Mouse (Mus musculus) kidney, embryonic 16.5 days (tissue): ENCODE results near the gene Itpr2. TPM values are rescaled to one million over a fixed set of nuclear protein-coding genes. Genes with fewer than 3 reads are reported as not detected.

Experiments
- ATAC-seq: fragments of 200-750 bp; cut with Nextera tagmentation; 2 replicates; pipeline ENCODE4 v1.8.0; 2017; ENCODE audit warnings: moderate TSS enrichment; ENCODE audit not compliant: low FRiP score, low TSS enrichment
- H3K27ac ChIP-seq: fragments of 300-500 bp; sonication (generic); 2 replicates; pipeline ENCODE4 v1.5.1; 2014; ENCODE audit warnings: low read length
- H3K27me3 ChIP-seq: fragments of 300-500 bp; sonication (generic); 2 replicates; pipeline ENCODE4 v1.6.1; 2014; ENCODE audit warnings: low read length, control low read depth, mixed read lengths; ENCODE audit not compliant: insufficient read depth
- H3K36me3 ChIP-seq: fragments of 300-500 bp; sonication (generic); 2 replicates; pipeline ENCODE4 v1.6.1; 2014; ENCODE audit warnings: low read length, control low read depth, mixed read lengths; ENCODE audit not compliant: insufficient read depth
- H3K4me1 ChIP-seq: fragments of 300-500 bp; sonication (generic); 2 replicates; pipeline ENCODE4 v1.6.1; 2014; ENCODE audit warnings: low read length, control low read depth, mixed read lengths; ENCODE audit not compliant: insufficient read depth
- H3K4me2 ChIP-seq: fragments of 300-500 bp; sonication (generic); replicated peaks from 2 replicates; pipeline ENCODE4 v1.6.1; 2014; ENCODE audit warnings: low read depth, low read length
- H3K4me3 ChIP-seq: fragments of 300-500 bp; sonication (generic); 2 replicates; pipeline ENCODE4 v1.5.1; 2014; ENCODE audit warnings: mild to moderate bottlenecking, low read length
- H3K9ac ChIP-seq: fragments of 300-500 bp; sonication (generic); replicated peaks from 2 replicates; pipeline ENCODE4 v1.6.1; 2014; ENCODE audit warnings: low read length
- H3K9me3 ChIP-seq: fragments of 300-500 bp; sonication (generic); 2 replicates; pipeline ENCODE4 v1.6.1; 2016; ENCODE audit warnings: low read length, control low read depth
- whole genome bisulfite sequencing: fragments of 180-500 bp; shearing (Covaris S2); extraction: QIAGEN DNeasy Blood & Tissue Kit; methylation state at CpG from one replicate; pipeline ENCODE4 v1.1.7; 2014; 5-methylcytosine and 5-hydroxymethylcytosine counted together
- polyA plus RNA-seq: library from polyadenylated mRNA; unstranded; fragments of >200 nt; fragmentation: Nextera tagmentation; extraction: Ambion mirVana; gene quantifications from 2 replicates; pipeline ENCODE4 v1.2.1, GENCODE M21; 2015

Itpr2 gene
- polyA plus RNA-seq, 1 experiment from 2014 or later, result 14.0 TPM

DNA sequence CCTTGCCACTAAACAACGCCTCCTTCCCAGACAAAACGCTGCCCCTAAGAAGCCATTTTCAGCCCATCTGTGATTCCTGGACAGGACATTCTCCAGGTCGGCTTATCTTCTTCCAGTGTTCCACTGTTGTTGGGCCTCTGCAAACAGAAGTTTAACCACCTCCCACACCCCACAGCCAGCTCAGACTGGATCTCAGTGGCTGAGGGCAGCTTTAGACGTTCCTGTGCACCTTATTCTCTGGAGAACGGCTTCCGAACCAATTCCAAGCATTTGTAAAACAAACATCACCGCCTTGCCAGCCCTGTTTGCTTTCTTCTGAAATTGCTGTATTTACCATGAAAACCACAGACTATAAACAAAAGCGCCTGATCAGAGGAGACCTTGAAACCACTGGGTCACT is 41.1 kb downstream of the Itpr2 start:
- Histone ChIP-seq H3K4me2 (no peak overlapping the region), H3K4me3 (no peak overlapping the region), H3K27me3 (no peaks in the 10 kb centered on the region), H3K4me1 (no peaks in the 10 kb centered on the region), H3K27ac (no peak overlapping the region), H3K9me3 (0 out of 2 replicates have a peak, but pooled peaks cover 2% of the 10 kb centered on the region), H3K36me3 (no peaks in the 10 kb centered on the region), H3K9ac (no peak overlapping the region)
- WGBS, result 54% methylated on average over 8 of the region's 8 CpGs
- ATAC-seq, result no peak

DNA sequence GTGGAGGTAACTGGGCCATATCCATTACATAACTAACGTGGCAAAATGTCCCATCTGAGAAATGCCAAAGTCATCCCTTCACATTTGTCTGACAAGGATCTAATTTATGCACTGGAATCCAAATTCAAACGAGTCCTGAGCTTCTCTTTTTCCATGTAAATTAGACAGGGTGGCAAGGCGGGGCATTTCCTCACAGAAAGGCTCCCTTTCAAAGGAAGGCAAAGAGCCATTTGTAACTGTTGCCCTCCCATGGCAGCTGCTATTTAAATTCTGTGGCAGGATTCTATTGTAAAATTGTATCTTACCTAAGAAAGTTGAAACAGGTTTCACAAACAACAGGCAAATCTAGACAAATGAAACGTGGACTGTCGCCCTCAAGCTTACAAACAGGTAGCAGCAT is 43.6 kb downstream of the Itpr2 start:
- H3K4me3 ChIP-seq, result no peak overlapping the region
- no peaks in the 10 kb centered on the region for H3K4me1 ChIP-seq
- H3K4me2 ChIP-seq, result no peak overlapping the region
- H3K27ac ChIP-seq, result no peak overlapping the region
- WGBS, result 48% methylated on average over 5 of the region's 5 CpGs
- H3K36me3 ChIP-seq, result no peaks in the 10 kb centered on the region
- ATAC-seq, result no peak
- no peak overlapping the region for H3K9ac ChIP-seq
- no peaks in the 10 kb centered on the region for H3K27me3 ChIP-seq
- H3K9me3 ChIP-seq, result no peaks in the 10 kb centered on the region

DNA sequence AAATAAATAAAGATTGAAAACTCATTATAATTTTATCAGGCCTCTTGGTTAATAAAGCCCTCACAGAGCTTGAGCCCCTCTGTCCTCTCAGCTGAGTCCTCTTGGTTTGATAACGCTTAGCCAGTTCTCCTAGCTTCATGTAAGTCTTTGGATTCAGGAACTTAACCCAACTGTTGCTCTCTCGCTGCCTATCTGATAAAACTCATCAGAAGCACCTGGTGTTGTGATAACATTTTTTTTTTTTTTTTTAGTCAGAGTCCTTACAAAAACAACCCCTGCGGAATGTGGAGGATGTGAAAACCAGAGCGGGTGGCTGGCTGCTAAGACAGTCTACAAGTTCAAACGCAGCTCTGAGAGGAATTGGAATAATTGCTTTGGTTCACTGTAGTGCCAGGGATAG is 45.3 kb downstream of the Itpr2 start:
- Histone ChIP-seq H3K4me2 (no peak overlapping the region), H3K4me3 (no peak overlapping the region), H3K27ac (no peak overlapping the region), H3K27me3 (no peaks in the 10 kb centered on the region), H3K4me1 (no peaks in the 10 kb centered on the region), H3K9me3 (no peaks in the 10 kb centered on the region), H3K36me3 (no peaks in the 10 kb centered on the region), H3K9ac (no peak overlapping the region)
- 73% methylated on average over 5 of the region's 5 CpGs for WGBS
- no peak for ATAC-seq

DNA sequence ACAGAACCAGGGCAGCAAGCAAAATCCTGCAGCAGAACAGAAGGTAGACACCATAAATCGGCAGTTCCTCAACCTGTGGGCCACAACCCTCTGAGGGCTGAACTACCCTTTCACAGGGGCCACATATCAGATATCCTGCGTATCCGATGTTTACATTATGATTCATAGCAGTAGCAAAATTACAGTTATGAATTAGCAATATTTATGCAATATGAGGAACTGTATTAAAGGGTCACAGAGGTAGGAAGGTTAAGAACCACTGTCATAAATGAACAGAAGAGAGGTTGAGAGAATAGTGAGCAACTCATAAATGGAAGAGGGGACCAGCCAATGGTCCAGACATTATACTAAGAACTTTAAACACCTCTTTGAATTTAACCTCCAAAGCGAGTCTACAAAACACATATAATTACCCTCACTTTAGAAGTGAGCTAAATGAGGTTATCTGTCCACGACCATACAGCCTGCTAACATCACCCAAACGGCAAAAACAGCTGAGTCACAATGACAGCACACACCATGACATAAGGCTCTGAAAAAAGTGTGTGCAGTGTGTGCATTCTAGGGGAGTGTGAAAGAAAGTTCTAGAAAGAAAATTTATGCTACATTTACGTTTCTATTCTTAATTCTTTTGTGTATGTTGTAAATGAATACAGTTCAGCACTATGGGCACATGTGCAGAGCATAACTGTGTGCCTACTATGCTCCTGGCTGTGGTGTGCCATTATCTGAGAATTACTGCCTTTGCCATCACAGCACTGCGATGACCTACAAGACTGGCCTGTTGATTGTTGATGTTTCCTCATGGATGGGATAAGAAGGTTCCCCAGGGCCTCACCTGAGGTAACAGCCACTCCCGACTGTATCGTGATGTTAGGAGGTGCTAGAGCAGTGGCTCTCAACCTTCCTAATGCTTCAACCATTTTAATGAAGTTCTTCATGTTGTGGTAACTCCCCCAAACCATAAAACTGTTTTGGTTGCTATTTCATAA is 47.2 kb downstream of the Itpr2 start:
- H3K27me3 ChIP-seq, result no peaks in the 10 kb centered on the region
- no peak overlapping the region for H3K4me2 ChIP-seq
- no peaks in the 10 kb centered on the region for H3K4me1 ChIP-seq
- ATAC-seq, result no peak
- H3K27ac ChIP-seq, result no peak overlapping the region
- H3K4me3 ChIP-seq, result no peak overlapping the region
- H3K9me3 ChIP-seq, result no peaks in the 10 kb centered on the region
- no peaks in the 10 kb centered on the region for H3K36me3 ChIP-seq
- WGBS, result 87% methylated on average over 10 of the region's 10 CpGs
- no peak overlapping the region for H3K9ac ChIP-seq

DNA sequence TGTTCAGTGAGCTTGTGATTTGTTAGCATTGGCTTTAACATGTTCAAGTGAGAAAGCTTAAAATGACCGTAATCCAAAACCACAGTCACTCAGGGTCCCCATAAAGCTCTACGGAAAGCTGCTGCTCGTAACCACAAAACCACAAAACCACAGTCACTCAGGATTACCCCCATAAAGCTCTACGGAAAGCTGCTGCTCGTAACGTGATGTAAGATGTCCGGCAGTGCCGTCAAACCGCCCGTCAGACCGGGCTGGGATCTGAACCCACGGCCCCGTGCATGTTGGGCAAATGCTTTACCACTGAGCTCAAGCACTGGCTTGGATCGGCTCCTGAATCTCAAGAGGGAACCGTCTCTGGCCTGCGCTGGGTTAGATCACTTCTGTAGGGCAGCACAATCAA is 49.5 kb downstream of the Itpr2 start:
- Histone ChIP-seq H3K4me1 (no peaks in the 10 kb centered on the region), H3K9me3 (no peaks in the 10 kb centered on the region), H3K4me2 (no peak overlapping the region), H3K4me3 (no peak overlapping the region), H3K9ac (no peak overlapping the region), H3K36me3 (no peaks in the 10 kb centered on the region), H3K27ac (no peak overlapping the region), H3K27me3 (no peaks in the 10 kb centered on the region)
- 70% methylated on average over 16 of the region's 16 CpGs for WGBS
- ATAC-seq, result no peak

DNA sequence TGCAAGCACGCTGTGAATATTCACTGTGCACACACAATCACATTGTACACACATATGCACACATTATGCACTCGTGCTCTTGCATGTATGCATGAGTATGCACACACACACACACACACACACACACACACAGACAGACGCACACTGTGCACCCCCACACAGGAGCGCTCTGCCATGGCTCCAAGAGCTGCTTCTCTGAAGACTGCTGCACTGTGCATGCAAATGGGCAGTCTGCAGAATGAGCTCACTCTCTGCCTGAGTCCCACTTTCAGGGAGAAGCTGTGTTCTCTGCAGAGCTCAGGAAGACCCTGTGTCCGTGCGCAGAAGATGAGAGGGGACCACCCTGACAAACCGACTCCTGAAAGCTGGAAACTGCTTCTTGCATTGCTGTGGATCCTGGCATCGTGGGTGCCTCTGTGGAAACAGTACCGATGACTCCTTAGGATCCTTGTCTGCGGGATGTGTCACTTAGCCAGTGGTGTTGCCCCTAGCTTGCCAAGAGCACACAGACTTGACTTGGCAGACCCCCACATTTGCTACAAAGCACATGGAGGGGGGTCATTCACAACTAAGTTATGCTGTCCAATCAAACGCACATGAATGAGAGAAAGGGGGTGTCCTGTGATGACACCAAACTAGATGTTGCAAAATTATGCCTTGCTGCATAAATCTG is 55.9 kb downstream of the Itpr2 start:
- no peaks in the 10 kb centered on the region for H3K27me3 ChIP-seq
- no peaks in the 10 kb centered on the region for H3K36me3 ChIP-seq
- no peak for ATAC-seq
- WGBS, result 90% methylated on average over 11 of the region's 11 CpGs
- H3K4me1 ChIP-seq, result no peaks in the 10 kb centered on the region
- H3K27ac ChIP-seq, result no peak overlapping the region
- H3K9ac ChIP-seq, result no peak overlapping the region
- no peak overlapping the region for H3K4me3 ChIP-seq
- H3K4me2 ChIP-seq, result no peak overlapping the region
- H3K9me3 ChIP-seq, result peaks cover 4% of the 10 kb centered on the region; the same call in 1 of the 2 replicates

DNA sequence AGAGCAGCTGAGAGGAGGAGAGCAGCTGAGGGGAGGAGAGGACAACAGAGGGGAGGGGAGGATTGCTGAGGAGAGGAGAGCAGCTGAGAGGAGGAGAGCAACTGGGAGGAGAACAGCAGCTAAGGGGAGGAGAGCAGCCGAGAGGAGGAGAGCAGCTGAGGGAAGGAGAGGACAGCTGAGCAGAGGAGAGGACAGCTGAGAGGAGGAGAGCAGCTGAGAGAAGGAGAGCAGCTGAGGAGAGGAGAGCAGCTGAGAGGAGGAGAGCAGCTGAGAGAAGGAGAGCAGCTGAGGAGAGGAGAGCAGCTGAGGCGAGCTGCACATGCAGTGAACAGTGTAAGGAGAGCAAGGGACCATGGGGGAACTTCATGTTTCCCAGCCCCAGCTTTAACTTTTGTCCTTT is 62.2 kb downstream of the Itpr2 start:
- Histone ChIP-seq H3K9me3 (peaks cover 4% of the 10 kb centered on the region; the same call in 1 of the 2 replicates), H3K4me2 (no peak overlapping the region), H3K36me3 (no peaks in the 10 kb centered on the region), H3K27ac (no peak overlapping the region), H3K27me3 (no peaks in the 10 kb centered on the region), H3K4me3 (no peak overlapping the region), H3K4me1 (no peaks in the 10 kb centered on the region), H3K9ac (no peak overlapping the region)
- 54% methylated on average over 2 of the region's 2 CpGs for whole genome bisulfite sequencing
- ATAC-seq, result no peak

DNA sequence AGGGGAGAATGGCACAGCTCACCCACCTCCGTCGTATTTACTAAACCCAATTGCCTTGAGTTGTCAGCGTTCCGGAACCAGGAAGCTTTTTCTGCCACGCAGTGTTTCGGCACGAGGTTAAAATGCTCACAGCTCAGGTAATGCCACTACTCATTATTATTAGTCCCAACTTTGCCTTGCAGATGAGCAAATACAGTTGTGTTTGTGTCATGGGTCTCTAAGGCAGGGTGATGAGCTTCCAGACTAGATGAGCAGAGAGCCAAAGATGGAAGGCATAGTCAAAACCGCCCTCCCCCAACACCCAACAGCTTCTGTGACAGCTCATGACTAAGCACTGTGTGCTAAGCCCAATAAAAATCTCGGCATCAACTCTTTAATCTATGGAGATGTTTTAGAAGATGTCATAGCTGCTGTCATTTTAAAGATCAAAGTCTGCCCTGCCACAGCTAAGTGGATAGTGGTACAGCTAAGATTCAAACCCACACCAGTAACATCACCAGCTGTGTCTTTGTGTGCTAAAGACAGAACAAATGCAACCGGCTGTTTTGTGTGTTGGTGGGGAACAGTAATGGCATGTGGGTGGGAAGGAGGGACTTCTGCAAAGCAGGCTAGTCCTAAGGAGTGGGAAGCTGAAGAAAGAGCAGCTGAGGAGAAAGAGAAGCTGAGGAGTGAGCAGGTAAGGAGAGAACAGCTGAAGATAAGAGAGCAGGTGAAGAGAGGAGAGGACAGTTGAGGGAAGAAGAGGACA is 62.8 kb downstream of the Itpr2 start:
- Histone ChIP-seq H3K27me3 (no peaks in the 10 kb centered on the region), H3K27ac (no peak overlapping the region), H3K4me1 (no peaks in the 10 kb centered on the region), H3K36me3 (no peaks in the 10 kb centered on the region), H3K4me2 (no peak overlapping the region), H3K4me3 (no peak overlapping the region), H3K9ac (no peak overlapping the region), H3K9me3 (peaks cover 4% of the 10 kb centered on the region; the same call in 1 of the 2 replicates)
- no peak for ATAC-seq
- WGBS, result 63% methylated on average over 10 of the region's 10 CpGs

DNA sequence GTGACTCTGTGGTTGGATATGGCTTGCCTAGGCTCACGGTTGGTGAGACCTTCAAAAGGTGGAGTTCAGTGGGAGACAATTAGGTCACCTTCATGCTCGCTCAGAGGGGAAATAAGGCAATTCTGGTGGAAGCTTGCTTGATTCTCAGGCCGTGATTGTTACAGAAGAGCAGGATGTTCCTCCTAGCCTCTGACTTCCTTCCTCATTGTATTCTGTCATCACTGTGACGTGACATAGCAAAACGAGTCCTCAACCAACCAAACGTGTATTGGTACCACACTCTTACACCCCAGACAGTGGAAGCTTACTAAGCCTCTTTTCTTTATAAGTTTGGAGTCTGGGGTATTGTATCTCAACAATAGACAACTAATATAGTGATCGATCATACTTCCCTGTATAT is 64.0 kb downstream of the Itpr2 start:
- ATAC-seq, result no peak
- H3K9me3 ChIP-seq, result peaks cover 4% of the 10 kb centered on the region; the same call in 1 of the 2 replicates
- no peak overlapping the region for H3K9ac ChIP-seq
- WGBS, result 83% methylated on average over 7 of the region's 7 CpGs
- no peak overlapping the region for H3K4me2 ChIP-seq
- H3K27me3 ChIP-seq, result no peaks in the 10 kb centered on the region
- no peaks in the 10 kb centered on the region for H3K4me1 ChIP-seq
- H3K36me3 ChIP-seq, result no peaks in the 10 kb centered on the region
- H3K4me3 ChIP-seq, result no peak overlapping the region
- no peak overlapping the region for H3K27ac ChIP-seq
